Mouse (Mus musculus) olfactory bulb, adult 2 months (tissue): Measurements from ENCODE around the gene 3110082I17Rik. TPM values are rescaled to one million over a fixed set of nuclear protein-coding genes. Genes with fewer than 3 reads are reported as not detected.

Experiments
- H3K27ac ChIP-seq: fragments of 200-500 bp; 2 replicates; pipeline ENCODE4 v1.5.1; 2012; ENCODE audit warnings: low read depth, low read length; ENCODE audit not compliant: insufficient read depth
- H3K4me1 ChIP-seq: fragments of 200-500 bp; 2 replicates; pipeline ENCODE4 v1.6.1; 2012; ENCODE audit warnings: low read length; ENCODE audit not compliant: control insufficient read depth, insufficient read depth
- H3K4me3 ChIP-seq: fragments of 200-500 bp; 2 replicates; pipeline ENCODE4 v1.5.1; 2012; ENCODE audit warnings: mild to moderate bottlenecking, low read depth, low read length, moderate library complexity; ENCODE audit not compliant: insufficient read depth
- CTCF ChIP-seq: fragments of 200-500 bp; IDR thresholded peaks from 2 replicates; pipeline ENCODE4 v1.5.1; 2012; ENCODE audit warnings: low read depth, mild to moderate bottlenecking, low read length, moderate library complexity; ENCODE audit not compliant: insufficient read depth
- POLR2A ChIP-seq: fragments of 200-500 bp; IDR thresholded peaks from 2 replicates; pipeline ENCODE4 v1.6.1; 2012; ENCODE audit warnings: mild to moderate bottlenecking, low read depth, low read length, moderate library complexity; ENCODE audit not compliant: insufficient read depth
- WGBS: fragments of 180-500 bp; shearing (Covaris S2); methylation state at CpG from one replicate; pipeline ENCODE4 v1.1.7; 2018; 5-methylcytosine and 5-hydroxymethylcytosine counted together
- polyA plus RNA-seq: library from polyadenylated mRNA; stranded (reverse); fragments of >200 nt; gene quantifications from 2 replicates; pipeline ENCODE4 v1.2.4, GENCODE M21; 2012; ENCODE audit warnings: low replicate concordance; ENCODE audit not compliant: missing spikeins, insufficient read depth, insufficient read length

Gene 3110082I17Rik
- polyA plus RNA-seq, 1 experiment, result not detected

DNA sequence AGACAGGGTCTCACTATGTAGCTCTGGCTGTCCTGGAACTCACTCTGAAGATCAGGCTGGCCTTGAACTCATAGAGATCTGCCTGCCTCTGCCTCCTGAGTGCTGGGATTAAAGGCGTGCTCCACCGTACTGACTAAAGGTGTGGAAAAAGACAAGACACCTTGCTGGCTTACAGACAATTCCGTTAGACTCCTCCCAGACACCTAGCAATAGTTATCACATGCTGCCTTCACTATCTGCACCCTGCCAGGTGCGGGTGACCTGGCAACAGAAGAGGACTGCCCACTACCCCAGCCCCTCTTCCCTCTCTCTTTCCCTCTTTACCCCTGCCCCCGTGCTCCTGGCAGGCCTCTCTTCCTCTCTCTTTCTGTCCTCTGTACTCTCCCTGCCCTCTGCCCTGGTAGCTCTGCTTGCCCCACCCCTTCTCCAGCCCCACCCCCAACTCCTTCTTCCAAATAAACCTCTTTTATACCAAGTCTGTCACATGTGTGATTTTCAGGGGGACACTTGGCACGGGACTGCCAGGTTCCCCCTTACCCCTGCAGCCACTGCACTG, 86.4 kb downstream of the 3110082I17Rik start:
- Histone ChIP-seq H3K27ac (no peak overlapping the region), H3K4me1 (peaks cover 29% of the 10 kb centered on the region), H3K4me3 (no peak overlapping the region)
- 84% methylated on average over 6 of the region's 6 CpGs for WGBS
- TF ChIP-seq POLR2A (no peak), CTCF (no peak)

DNA sequence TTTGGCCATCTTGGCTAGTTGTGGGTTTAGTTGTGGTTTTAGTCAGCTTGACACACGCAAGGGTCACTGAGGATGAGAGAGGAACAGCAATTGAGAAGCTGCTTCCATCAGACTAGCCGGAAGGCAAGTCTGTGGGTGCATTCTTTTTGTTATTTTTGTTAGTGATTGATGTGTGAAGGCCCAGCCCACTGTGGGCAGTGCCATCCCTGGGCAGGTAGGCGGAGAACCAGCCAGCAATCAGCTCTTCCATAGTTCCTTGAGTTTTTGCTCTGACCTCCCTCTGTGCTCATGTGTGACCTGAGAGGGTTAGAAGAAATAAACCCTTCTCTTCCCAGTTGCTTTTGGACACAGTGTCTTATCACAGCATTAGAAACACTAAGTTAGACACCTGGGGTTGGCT, 87.2 kb downstream of the 3110082I17Rik start:
- H3K27ac ChIP-seq, result no peak overlapping the region
- WGBS, result 94% methylated on average over 3 of the region's 3 CpGs
- H3K4me3 ChIP-seq, result no peak overlapping the region
- H3K4me1 ChIP-seq, result peaks cover 26% of the 10 kb centered on the region
- TF ChIP-seq POLR2A, result no peak

GRCm38 (mm10) chr5:139371631-139372401, 88.5 kb downstream of the 3110082I17Rik start:
- TF ChIP-seq POLR2A (peak; percentile 41; the same call in 1 of the 2 replicates), CTCF (0 out of 2 replicates have a peak, but pooled peaks have one; percentile 31)
- WGBS, result 3% methylated on average over 39 of the region's 39 CpGs
- peak overlapping the region; percentile 60 for H3K4me3 ChIP-seq
- H3K27ac ChIP-seq, result peak overlapping the region; percentile 47; the same call in 1 of the 2 replicates
- H3K4me1 ChIP-seq, result peaks cover 21% of the 10 kb centered on the region

- no peak overlapping the region for H3K27ac ChIP-seq
- peaks cover 21% of the 10 kb centered on the region for H3K4me1 ChIP-seq
- 59% methylated on average over 5 of the region's 5 CpGs for WGBS
- no peak for TF ChIP-seq CTCF
- TF ChIP-seq POLR2A, result no peak
- H3K4me3 ChIP-seq, result no peak overlapping the region
These were observed 89.2 kb downstream of the 3110082I17Rik start for GRCm38 (mm10) chr5:139371118-139371517.

DNA sequence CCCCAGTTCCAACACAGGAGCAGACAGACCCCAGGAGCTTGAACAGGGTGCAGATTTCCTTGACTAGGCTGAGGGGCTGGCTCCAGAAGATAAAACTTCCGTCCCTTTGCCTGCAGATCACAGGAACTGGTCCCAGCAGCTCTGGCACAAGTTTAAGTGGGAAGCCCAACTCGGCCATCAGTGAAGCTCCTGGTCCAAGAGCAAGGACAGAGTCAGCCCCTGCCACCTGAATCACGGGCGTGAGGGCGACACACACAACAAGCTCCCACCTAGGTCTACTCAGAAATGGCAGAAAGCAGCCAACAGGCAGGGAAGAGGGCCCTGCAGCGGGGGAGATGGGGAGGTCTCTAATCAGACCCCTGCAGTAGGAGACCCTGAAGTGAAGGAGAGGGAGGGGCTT, 90.0 kb downstream of the 3110082I17Rik start:
- Histone ChIP-seq H3K4me3 (no peak overlapping the region), H3K4me1 (peaks cover 22% of the 10 kb centered on the region), H3K27ac (no peak overlapping the region)
- TF ChIP-seq CTCF (no peak), POLR2A (no peak)
- WGBS, result 89% methylated on average over 6 of the region's 6 CpGs

DNA sequence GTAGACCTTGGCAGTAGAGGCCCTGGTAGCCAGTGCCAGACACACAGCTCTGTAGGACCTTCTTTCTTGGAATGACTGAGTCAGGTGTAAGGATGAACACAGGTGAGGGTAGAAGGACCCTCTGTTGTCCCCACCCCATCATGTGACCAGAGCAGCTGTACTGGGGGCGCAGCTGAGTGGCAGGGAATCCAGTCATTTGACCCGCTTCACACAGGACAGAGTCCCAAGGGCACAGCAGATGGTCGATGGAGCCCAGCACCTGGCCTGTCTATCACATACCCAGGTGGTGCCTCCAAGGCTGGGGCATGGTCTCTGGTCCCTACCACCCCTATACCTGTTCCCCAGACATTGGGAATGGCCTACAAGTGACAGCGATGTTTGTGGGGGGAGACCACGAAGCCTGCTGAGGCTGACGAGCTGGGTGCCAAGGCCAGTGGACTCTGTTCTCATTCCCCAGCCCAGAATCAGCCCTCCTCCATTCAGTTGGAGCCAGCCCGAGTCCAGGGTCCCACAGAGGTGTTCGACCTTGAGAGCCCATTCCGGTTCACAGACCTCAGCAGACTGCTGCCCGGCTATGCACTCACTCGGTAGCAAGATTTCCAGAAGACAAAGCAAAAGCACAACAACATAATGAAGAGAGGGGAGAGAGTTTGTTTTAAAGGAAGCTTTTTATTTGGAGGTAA, 91.5 kb downstream of the 3110082I17Rik start:
- WGBS, result 82% methylated on average over 11 of the region's 11 CpGs
- Histone ChIP-seq H3K4me3 (no peak overlapping the region), H3K4me1 (peaks cover 34% of the 10 kb centered on the region), H3K27ac (no peak overlapping the region)
- TF ChIP-seq POLR2A (no peak), CTCF (no peak)

- Histone ChIP-seq H3K27ac (no peak overlapping the region), H3K4me1 (peaks cover 34% of the 10 kb centered on the region), H3K4me3 (no peak overlapping the region)
- 78% methylated on average over 4 of the region's 4 CpGs for WGBS
- no peak for TF ChIP-seq POLR2A
- no peak for TF ChIP-seq CTCF
These were observed 92.4 kb downstream of the 3110082I17Rik start for GRCm38 (mm10) chr5:139367884-139368458.

- WGBS, result 67% methylated on average over 11 of the region's 11 CpGs
- TF ChIP-seq CTCF, result no peak
- no peak for TF ChIP-seq POLR2A
- no peak overlapping the region for H3K4me3 ChIP-seq
- no peak overlapping the region for H3K27ac ChIP-seq
- H3K4me1 ChIP-seq, result peaks cover 25% of the 10 kb centered on the region
These were observed 93.8 kb downstream of the 3110082I17Rik start for GRCm38 (mm10) chr5:139366484-139366883.

DNA sequence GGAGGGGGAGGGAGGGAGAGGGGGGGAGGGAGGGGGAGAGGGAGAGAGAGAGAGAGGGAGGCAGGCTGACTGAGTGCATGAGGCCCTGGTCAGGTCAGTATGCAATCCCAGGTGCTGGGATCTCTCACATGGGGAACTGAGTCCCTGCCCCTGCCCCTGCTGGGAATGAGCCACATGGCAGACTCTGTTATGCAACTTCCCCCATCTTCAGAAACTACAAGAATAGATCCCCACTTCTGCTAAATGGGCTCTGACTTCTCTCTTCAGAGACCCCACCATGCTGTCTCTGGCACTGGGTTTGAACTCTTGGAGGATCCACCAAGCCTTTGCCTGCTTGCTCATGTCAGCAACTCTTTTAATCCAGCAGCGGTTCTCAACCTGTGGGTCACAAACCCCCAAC, 94.5 kb downstream of the 3110082I17Rik start:
- WGBS, result 72% methylated on average over 1 of the region's 1 CpGs
- no peak overlapping the region for H3K4me3 ChIP-seq

More for the DNA sequence above, 94.5 kb downstream of the 3110082I17Rik start:
- TF ChIP-seq POLR2A (no peak), CTCF (no peak)
- H3K27ac ChIP-seq, result no peak overlapping the region
- peaks cover 24% of the 10 kb centered on the region for H3K4me1 ChIP-seq
